Mouse (Mus musculus): Measurements from ENCODE around the gene Actl10.

The Actl10 gene

GRCm38 (mm10) chr2:154577744-154578067 is 26.1 kb downstream of the Actl10 start:
- Histone ChIP-seq H3K4me1 (replicated peaks; ENCODE audit: low read depth, low read length) (peaks cover 61% of the 10 kb centered on the region), H3K36me3 (ENCODE audit: insufficient read depth, low read length) (no peaks in the 10 kb centered on the region), H3K27me3 (ENCODE audit: insufficient read depth, low read length) (no peaks in the 10 kb centered on the region), H3K4me3 (replicated peaks; ENCODE audit: low read length) (0 out of 2 replicates have a peak overlapping the region, but pooled peaks have one; percentile 43), H3K9me3 (ENCODE audit: low read length) (no peaks in the 10 kb centered on the region)
- TF ChIP-seq CTCF (conservative IDR thresholded peaks at IDR 0.05; ENCODE audit: low read length) = no peak
- no peak for TF ChIP-seq NANOG (IDR thresholded peaks at IDR 0.05; ENCODE audit: borderline replicate concordance, low read length)
- no peak for TF ChIP-seq POU5F1 (IDR thresholded peaks at IDR 0.05; ENCODE audit: borderline replicate concordance, low read length)

DNA sequence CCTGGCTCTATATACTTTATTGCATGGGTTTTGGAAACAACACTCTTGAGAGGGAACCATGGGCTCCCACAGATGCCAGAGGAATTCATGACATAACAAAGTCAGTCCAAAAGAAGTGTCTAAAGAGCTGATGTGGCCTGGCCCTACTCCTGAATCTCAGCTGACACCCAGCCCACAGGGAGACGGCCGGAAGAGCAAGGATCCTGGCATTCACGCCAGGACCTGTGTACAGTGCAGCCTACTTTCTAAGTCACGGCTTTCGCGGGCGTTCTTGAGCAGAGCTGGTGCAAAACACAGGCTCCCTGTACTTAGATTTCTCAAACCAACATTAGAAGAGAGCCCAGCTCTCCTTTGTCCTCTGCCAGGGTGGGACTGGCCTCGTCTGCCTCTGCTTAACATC is 29.0 kb downstream of the Actl10 start:
- Histone ChIP-seq H3K36me3 (ENCODE audit: insufficient read depth, low read length) (no peaks in the 10 kb centered on the region), H3K27me3 (ENCODE audit: insufficient read depth, low read length) (no peaks in the 10 kb centered on the region), H3K4me1 (replicated peaks; ENCODE audit: low read depth, low read length) (peaks cover 74% of the 10 kb centered on the region), H3K4me3 (replicated peaks; ENCODE audit: low read length) (no peak overlapping the region), H3K9me3 (ENCODE audit: low read length) (no peaks in the 10 kb centered on the region)
- no peak for TF ChIP-seq POU5F1 (IDR thresholded peaks at IDR 0.05; ENCODE audit: borderline replicate concordance, low read length)
- no peak for TF ChIP-seq CTCF (conservative IDR thresholded peaks at IDR 0.05; ENCODE audit: low read length)
- no peak for TF ChIP-seq NANOG (IDR thresholded peaks at IDR 0.05; ENCODE audit: borderline replicate concordance, low read length)

DNA sequence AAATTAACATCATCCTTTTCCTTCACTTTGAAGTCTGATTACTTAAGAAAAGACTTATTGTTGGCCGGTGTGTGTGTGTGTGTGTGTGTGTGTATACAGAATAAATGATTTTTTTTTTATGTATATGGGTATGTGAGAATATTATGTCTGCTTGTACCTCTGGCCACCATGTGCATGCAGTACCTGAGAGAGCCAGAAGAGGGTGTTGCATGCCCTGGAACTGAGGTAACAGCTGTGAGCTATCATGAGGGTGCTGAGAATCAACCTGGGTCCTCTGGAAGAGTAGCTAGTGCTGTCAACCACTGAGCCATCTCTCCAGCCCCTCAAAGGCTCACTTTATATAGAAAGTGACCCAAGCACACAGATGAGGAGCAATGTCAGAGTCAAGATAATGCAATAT is 29.8 kb downstream of the Actl10 start:
- H3K36me3 ChIP-seq (ENCODE audit: insufficient read depth, low read length) = no peaks in the 10 kb centered on the region
- H3K4me3 ChIP-seq (replicated peaks; ENCODE audit: low read length) = no peak overlapping the region
- no peaks in the 10 kb centered on the region for H3K9me3 ChIP-seq (ENCODE audit: low read length)
- H3K4me1 ChIP-seq (replicated peaks; ENCODE audit: low read depth, low read length) = peaks cover 74% of the 10 kb centered on the region
- TF ChIP-seq POU5F1 (IDR thresholded peaks at IDR 0.05; ENCODE audit: borderline replicate concordance, low read length) (no peak), NANOG (IDR thresholded peaks at IDR 0.05; ENCODE audit: borderline replicate concordance, low read length) (no peak), CTCF (conservative IDR thresholded peaks at IDR 0.05; ENCODE audit: low read length) (peak; percentile 69)
- no peaks in the 10 kb centered on the region for H3K27me3 ChIP-seq (ENCODE audit: insufficient read depth, low read length)

DNA sequence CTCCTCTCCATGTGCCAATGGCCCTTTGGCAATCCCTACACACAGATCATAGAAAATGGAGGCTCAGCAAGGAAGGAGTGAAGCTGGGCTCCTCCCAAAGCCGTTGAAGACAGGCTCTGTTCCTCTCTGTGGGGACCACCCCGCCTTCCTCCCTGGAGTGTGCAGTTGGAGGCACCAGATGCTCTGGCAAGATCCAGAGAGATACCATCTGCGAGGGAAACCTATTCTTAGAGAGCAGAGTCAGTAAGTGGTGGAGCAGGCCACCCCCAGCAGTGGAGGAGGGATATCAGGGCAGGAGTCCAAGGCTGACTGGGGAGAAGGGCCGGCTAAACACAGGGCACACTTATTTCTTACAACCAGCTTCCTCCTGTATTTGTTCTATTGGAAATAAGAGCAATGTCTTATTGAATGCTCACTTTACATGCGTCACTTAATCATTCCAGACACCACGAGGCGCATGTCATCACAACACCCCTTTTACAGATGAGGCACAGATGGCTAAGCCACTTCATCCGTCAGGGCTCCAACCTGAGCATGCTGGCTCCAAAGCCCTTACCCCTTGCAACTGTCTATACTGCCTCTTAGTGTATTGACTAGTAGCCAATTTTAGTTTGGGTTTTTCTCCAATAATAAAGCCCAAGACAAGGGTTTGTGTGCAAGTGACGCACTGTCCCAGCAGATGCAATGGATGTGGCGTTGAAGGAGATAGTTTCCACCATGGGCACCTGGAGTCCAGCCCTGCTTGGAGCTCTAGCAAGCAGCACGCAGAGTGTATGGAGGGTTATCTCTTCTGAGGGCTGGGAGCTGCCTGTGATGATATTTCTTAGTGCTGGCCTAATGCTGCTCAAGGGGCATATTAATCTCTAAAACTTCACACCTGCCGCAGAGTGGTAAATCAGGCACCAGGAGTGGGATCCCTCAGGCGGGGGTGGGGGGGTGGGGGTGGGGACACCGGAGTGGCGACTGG is 32.6 kb downstream of the Actl10 start:
- no peaks in the 10 kb centered on the region for H3K27me3 ChIP-seq (ENCODE audit: insufficient read depth, low read length)
- H3K4me1 ChIP-seq (replicated peaks; ENCODE audit: low read depth, low read length) = peaks cover 66% of the 10 kb centered on the region
- H3K36me3 ChIP-seq (ENCODE audit: insufficient read depth, low read length) = peaks cover 6% of the 10 kb centered on the region
- H3K4me3 ChIP-seq (replicated peaks; ENCODE audit: low read length) = peak overlapping the region; percentile 23; the same call in 1 of the 2 replicates
- TF ChIP-seq CTCF (conservative IDR thresholded peaks at IDR 0.05; ENCODE audit: low read length) (no peak), POU5F1 (IDR thresholded peaks at IDR 0.05; ENCODE audit: borderline replicate concordance, low read length) (no peak), NANOG (IDR thresholded peaks at IDR 0.05; ENCODE audit: borderline replicate concordance, low read length) (no peak)
- H3K9me3 ChIP-seq (ENCODE audit: low read length) = no peaks in the 10 kb centered on the region

DNA sequence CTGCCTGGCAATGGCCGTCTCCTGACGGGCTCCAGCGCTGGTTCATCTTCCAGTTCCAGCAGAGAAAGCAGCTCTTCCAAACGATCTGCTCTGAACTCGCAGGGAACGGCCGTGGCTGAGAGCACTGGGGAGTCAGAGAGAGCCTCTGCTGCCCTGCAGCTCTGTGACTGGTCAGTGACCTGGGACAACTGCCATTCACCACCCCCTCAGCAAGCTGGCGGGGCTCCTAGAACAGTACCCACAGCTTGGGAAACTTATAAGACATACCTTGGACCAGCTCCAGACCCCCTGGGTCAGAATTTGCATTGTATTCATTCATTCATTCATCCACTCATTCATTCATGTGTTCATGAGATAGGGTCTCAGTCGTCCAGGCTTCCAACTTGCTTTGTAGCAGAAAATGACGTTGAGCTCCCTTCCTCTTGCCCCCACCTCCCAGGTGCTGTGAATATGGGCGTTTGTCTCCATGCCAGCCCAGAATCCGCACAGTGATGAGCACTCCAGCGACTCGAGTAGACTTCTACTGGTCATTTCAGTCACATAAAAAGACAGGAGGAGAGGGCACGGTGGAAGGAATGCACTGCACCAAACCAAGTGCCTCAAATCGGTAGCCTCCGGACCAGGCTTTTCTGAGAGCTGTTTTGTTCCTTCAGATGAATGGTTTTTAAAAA is 33.5 kb downstream of the Actl10 start:
- Histone ChIP-seq H3K9me3 (ENCODE audit: low read length) (no peaks in the 10 kb centered on the region), H3K4me3 (replicated peaks; ENCODE audit: low read length) (no peak overlapping the region), H3K36me3 (ENCODE audit: insufficient read depth, low read length) (peaks cover 6% of the 10 kb centered on the region), H3K4me1 (replicated peaks; ENCODE audit: low read depth, low read length) (peaks cover 64% of the 10 kb centered on the region), H3K27me3 (ENCODE audit: insufficient read depth, low read length) (no peaks in the 10 kb centered on the region)
- TF ChIP-seq NANOG (IDR thresholded peaks at IDR 0.05; ENCODE audit: borderline replicate concordance, low read length) (no peak), POU5F1 (IDR thresholded peaks at IDR 0.05; ENCODE audit: borderline replicate concordance, low read length) (no peak), CTCF (conservative IDR thresholded peaks at IDR 0.05; ENCODE audit: low read length) (no peak)

GRCm38 (mm10) chr2:154586405-154586804 is 34.8 kb downstream of the Actl10 start:
- Histone ChIP-seq H3K9me3 (ENCODE audit: low read length) (no peaks in the 10 kb centered on the region), H3K36me3 (ENCODE audit: insufficient read depth, low read length) (peaks cover 6% of the 10 kb centered on the region), H3K4me3 (replicated peaks; ENCODE audit: low read length) (no peak overlapping the region), H3K4me1 (replicated peaks; ENCODE audit: low read depth, low read length) (peaks cover 52% of the 10 kb centered on the region), H3K27me3 (ENCODE audit: insufficient read depth, low read length) (no peaks in the 10 kb centered on the region)
- TF ChIP-seq CTCF (conservative IDR thresholded peaks at IDR 0.05; ENCODE audit: low read length) (peak; percentile 94), POU5F1 (IDR thresholded peaks at IDR 0.05; ENCODE audit: borderline replicate concordance, low read length) (no peak), NANOG (IDR thresholded peaks at IDR 0.05; ENCODE audit: borderline replicate concordance, low read length) (no peak)

- H3K36me3 ChIP-seq (ENCODE audit: insufficient read depth, low read length) = peaks cover 15% of the 10 kb centered on the region
- TF ChIP-seq POU5F1 (IDR thresholded peaks at IDR 0.05; ENCODE audit: borderline replicate concordance, low read length) (no peak), CTCF (conservative IDR thresholded peaks at IDR 0.05; ENCODE audit: low read length) (no peak), NANOG (IDR thresholded peaks at IDR 0.05; ENCODE audit: borderline replicate concordance, low read length) (no peak)
- H3K27me3 ChIP-seq (ENCODE audit: insufficient read depth, low read length) = no peaks in the 10 kb centered on the region
Measured at GRCm38 (mm10) chr2:154589051-154589450, 37.5 kb downstream of the Actl10 start.

GRCm38 (mm10) chr2:154591239-154591638 is 39.7 kb downstream of the Actl10 start:
- Histone ChIP-seq H3K27me3 (ENCODE audit: insufficient read depth, low read length) (no peaks in the 10 kb centered on the region), H3K4me3 (replicated peaks; ENCODE audit: low read length) (no peak overlapping the region), H3K36me3 (ENCODE audit: insufficient read depth, low read length) (peaks cover 35% of the 10 kb centered on the region), H3K4me1 (replicated peaks; ENCODE audit: low read depth, low read length) (peaks cover 35% of the 10 kb centered on the region), H3K9me3 (ENCODE audit: low read length) (no peaks in the 10 kb centered on the region)
- TF ChIP-seq NANOG (IDR thresholded peaks at IDR 0.05; ENCODE audit: borderline replicate concordance, low read length) = no peak
- TF ChIP-seq POU5F1 (IDR thresholded peaks at IDR 0.05; ENCODE audit: borderline replicate concordance, low read length) = no peak
- TF ChIP-seq CTCF (conservative IDR thresholded peaks at IDR 0.05; ENCODE audit: low read length) = no peak

More at GRCm38 (mm10) chr2:154589051-154589450, 37.5 kb downstream of the Actl10 start:
- Histone ChIP-seq H3K4me1 (replicated peaks; ENCODE audit: low read depth, low read length) (peaks cover 45% of the 10 kb centered on the region), H3K9me3 (ENCODE audit: low read length) (no peaks in the 10 kb centered on the region), H3K4me3 (replicated peaks; ENCODE audit: low read length) (no peak overlapping the region)

Data from E14TG2a.4 (cell line).